Mouse (Mus musculus) liver, embryonic 16.5 days (tissue): ENCODE results near the gene Cfdp1. TPM values are rescaled to one million over a fixed set of nuclear protein-coding genes. Genes with fewer than 3 reads are reported as not detected.

Experiments used
- ATAC-seq: fragments of 200-750 bp; cut with Nextera tagmentation; 2 replicates; pipeline ENCODE4 v1.8.0; 2017; ENCODE audit warnings: low read depth, mild to moderate bottlenecking, moderate number of reproducible peaks, moderate library complexity
- H3K27ac ChIP-seq: fragments of 300-500 bp; sonication (generic); 2 replicates; pipeline ENCODE4 v1.5.1; 2014; ENCODE audit warnings: mild to moderate bottlenecking, low read length
- H3K27me3 ChIP-seq: fragments of 300-500 bp; sonication (generic); 2 replicates; pipeline ENCODE4 v1.6.1; 2014; ENCODE audit warnings: low read depth, low read length, mixed read lengths; ENCODE audit not compliant: control insufficient read depth, insufficient read depth
- H3K36me3 ChIP-seq: fragments of 300-500 bp; sonication (generic); 2 replicates; pipeline ENCODE4 v1.6.1; 2014; ENCODE audit warnings: mild to moderate bottlenecking; ENCODE audit not compliant: control insufficient read depth, insufficient read depth
- H3K4me1 ChIP-seq: fragments of 300-500 bp; sonication (generic); 2 replicates; pipeline ENCODE4 v1.6.1; 2014; ENCODE audit warnings: low read depth, low read length, mixed read lengths; ENCODE audit not compliant: control insufficient read depth
- H3K4me2 ChIP-seq: fragments of 300-500 bp; sonication (generic); 2 replicates; pipeline ENCODE4 v1.6.1; 2014; ENCODE audit warnings: low read depth, low read length, mixed read lengths
- H3K4me3 ChIP-seq: fragments of 300-500 bp; sonication (generic); 2 replicates; pipeline ENCODE4 v1.5.1; 2014; ENCODE audit warnings: low read depth, mild to moderate bottlenecking, low read length
- H3K9ac ChIP-seq: fragments of 300-500 bp; sonication (generic); 2 replicates; pipeline ENCODE4 v1.6.1; 2014; ENCODE audit warnings: low read depth, low read length
- H3K9me3 ChIP-seq: fragments of 300-500 bp; sonication (generic); replicated peaks from 2 replicates; pipeline ENCODE4 v1.6.1; 2016; ENCODE audit warnings: low read length; ENCODE audit not compliant: control insufficient read depth
- WGBS: fragments of 180-500 bp; shearing (Covaris S2); extraction: QIAGEN DNeasy Blood & Tissue Kit; methylation state at CpG from one replicate; pipeline ENCODE4 v1.1.7; 2014; ENCODE audit not compliant: insufficient replicate concordance; 5-methylcytosine and 5-hydroxymethylcytosine counted together
- polyA plus RNA-seq: library from polyadenylated mRNA; unstranded; fragments of >200 nt; fragmentation: Nextera tagmentation; extraction: Ambion mirVana; gene quantifications from 2 replicates; pipeline ENCODE4 v1.2.1, GENCODE M21; 2015

The Cfdp1 gene
- polyA plus RNA-seq, 1 experiment from 2014 or later, result 63.2 TPM

DNA sequence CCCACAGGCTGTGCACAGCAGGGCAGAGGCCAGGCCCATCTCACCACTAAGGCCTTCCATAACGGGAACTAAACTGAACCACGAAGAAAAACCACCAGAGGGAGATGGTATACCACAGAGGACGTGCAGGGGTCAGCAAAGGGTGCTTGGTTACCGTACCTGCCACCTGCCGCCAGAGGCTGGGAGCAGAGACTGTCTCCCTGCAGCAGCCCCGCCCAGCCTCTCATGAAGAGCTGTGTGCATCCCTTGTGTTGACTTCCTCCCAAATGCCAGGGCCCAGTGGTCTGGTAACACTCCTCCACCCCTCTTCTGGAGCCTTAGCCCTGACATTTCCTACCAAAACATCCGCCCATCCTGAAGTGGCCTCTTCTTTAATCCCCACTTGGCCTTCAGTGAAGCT is 114.5 kb downstream of the Cfdp1 start:
- no peaks in the 10 kb centered on the region for H3K9me3 ChIP-seq
- H3K9ac ChIP-seq, result no peak overlapping the region
- no peak overlapping the region for H3K4me2 ChIP-seq
- 25% methylated on average over 7 of the region's 7 CpGs for WGBS
- ATAC-seq, result no peak
- H3K27ac ChIP-seq, result no peak overlapping the region
- peaks cover 53% of the 10 kb centered on the region for H3K27me3 ChIP-seq
- no peaks in the 10 kb centered on the region for H3K36me3 ChIP-seq
- H3K4me1 ChIP-seq, result peaks cover 12% of the 10 kb centered on the region
- no peak overlapping the region for H3K4me3 ChIP-seq

DNA sequence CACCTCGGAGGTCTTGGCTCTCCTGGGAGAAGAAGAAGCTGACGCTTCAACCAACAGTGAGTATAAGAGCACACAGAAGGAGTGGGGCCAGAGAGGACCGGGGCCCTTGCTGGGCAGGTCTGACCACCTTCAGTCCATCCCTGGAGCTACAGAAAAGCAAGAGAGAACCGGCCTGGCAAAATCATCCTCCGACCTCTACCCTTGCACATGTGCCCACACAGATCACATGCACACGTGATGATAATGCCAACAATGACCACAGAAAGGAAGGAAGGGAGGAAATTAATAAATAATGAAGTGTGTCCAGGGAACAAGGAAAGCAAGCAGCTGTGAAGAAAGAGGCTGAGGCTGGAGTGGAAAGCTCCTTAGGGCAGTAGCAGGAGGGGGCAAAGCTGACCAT is 115.2 kb downstream of the Cfdp1 start:
- H3K27me3 ChIP-seq, result peaks cover 49% of the 10 kb centered on the region
- ATAC-seq, result no peak
- H3K9ac ChIP-seq, result no peak overlapping the region
- H3K9me3 ChIP-seq, result no peaks in the 10 kb centered on the region
- H3K27ac ChIP-seq, result no peak overlapping the region
- H3K36me3 ChIP-seq, result no peaks in the 10 kb centered on the region
- no peak overlapping the region for H3K4me3 ChIP-seq
- peaks cover 13% of the 10 kb centered on the region for H3K4me1 ChIP-seq
- WGBS, result 49% methylated on average over 6 of the region's 6 CpGs
- H3K4me2 ChIP-seq, result no peak overlapping the region

GRCm38 (mm10) chr8:111736321-111736720 is 117.8 kb downstream of the Cfdp1 start:
- 55% methylated on average over 7 of the region's 7 CpGs for WGBS
- H3K9ac ChIP-seq, result no peak overlapping the region
- peaks cover 43% of the 10 kb centered on the region for H3K27me3 ChIP-seq
- no peak for ATAC-seq
- H3K4me1 ChIP-seq, result peaks cover 18% of the 10 kb centered on the region
- no peak overlapping the region for H3K27ac ChIP-seq
- no peaks in the 10 kb centered on the region for H3K36me3 ChIP-seq
- H3K4me2 ChIP-seq, result no peak overlapping the region
- no peak overlapping the region for H3K4me3 ChIP-seq
- H3K9me3 ChIP-seq, result no peaks in the 10 kb centered on the region

- no peaks in the 10 kb centered on the region for H3K36me3 ChIP-seq
- H3K9me3 ChIP-seq, result no peaks in the 10 kb centered on the region
- WGBS, result 44% methylated on average over 4 of the region's 4 CpGs
- peaks cover 44% of the 10 kb centered on the region for H3K27me3 ChIP-seq
- no peak for ATAC-seq
- H3K4me1 ChIP-seq, result peaks cover 16% of the 10 kb centered on the region
- H3K4me2 ChIP-seq, result no peak overlapping the region
- H3K9ac ChIP-seq, result no peak overlapping the region
- H3K27ac ChIP-seq, result no peak overlapping the region
- no peak overlapping the region for H3K4me3 ChIP-seq
Measured at GRCm38 (mm10) chr8:111735791-111736190, 118.3 kb downstream of the Cfdp1 start.

- WGBS, result 33% methylated on average over 8 of the region's 8 CpGs
- Histone ChIP-seq H3K4me2 (no peak overlapping the region), H3K4me3 (no peak overlapping the region), H3K9ac (no peak overlapping the region), H3K36me3 (no peaks in the 10 kb centered on the region), H3K27ac (no peak overlapping the region), H3K4me1 (peaks cover 14% of the 10 kb centered on the region), H3K27me3 (peaks cover 44% of the 10 kb centered on the region), H3K9me3 (no peaks in the 10 kb centered on the region)
- no peak for ATAC-seq
Measured at GRCm38 (mm10) chr8:111735335-111735761, 118.7 kb downstream of the Cfdp1 start.

DNA sequence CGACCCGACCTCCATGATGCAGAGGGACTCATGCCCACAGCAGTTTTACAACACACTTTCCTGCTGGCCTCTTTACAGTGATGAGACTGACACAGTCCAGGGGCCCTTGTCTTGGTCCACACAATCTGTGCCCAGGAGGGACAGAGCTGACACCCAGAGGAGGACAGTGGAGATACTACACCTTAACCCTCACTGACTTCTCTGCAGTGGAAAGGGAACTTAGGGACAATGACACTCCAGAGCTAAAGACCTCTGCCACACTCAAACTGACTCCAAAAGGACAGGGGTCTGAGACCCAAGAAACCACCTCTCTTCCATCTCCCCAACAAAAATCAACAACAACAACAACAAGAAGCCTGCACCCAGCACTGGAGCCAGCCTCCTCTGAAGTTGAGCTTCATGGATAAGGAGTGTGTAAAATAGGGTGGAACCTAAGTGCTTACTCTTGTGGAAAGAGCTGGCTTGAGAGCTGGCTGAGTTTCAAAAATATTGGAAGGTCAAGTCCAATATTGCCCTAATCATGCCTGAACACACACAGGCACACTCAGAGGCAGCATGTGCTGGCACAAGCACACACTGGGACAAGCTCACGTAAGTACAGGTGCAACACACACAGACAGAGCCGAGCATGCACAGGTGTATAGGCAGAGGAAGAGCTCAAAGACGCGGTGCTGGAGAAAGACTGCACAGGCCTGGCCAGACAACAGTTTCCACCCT is 119.7 kb downstream of the Cfdp1 start:
- no peak overlapping the region for H3K9ac ChIP-seq
- H3K9me3 ChIP-seq, result no peaks in the 10 kb centered on the region
- no peak overlapping the region for H3K27ac ChIP-seq
- 39% methylated on average over 6 of the region's 6 CpGs for WGBS
- no peak overlapping the region for H3K4me3 ChIP-seq
- no peak overlapping the region for H3K4me2 ChIP-seq
- H3K27me3 ChIP-seq, result peaks cover 47% of the 10 kb centered on the region
- no peaks in the 10 kb centered on the region for H3K36me3 ChIP-seq
- no peak for ATAC-seq
- H3K4me1 ChIP-seq, result peaks cover 12% of the 10 kb centered on the region

GRCm38 (mm10) chr8:111733581-111734243 is 120.4 kb downstream of the Cfdp1 start:
- H3K27ac ChIP-seq, result no peak overlapping the region
- peaks cover 16% of the 10 kb centered on the region for H3K4me1 ChIP-seq
- H3K4me2 ChIP-seq, result no peak overlapping the region
- 23% methylated on average over 5 of the region's 5 CpGs for WGBS
- H3K9ac ChIP-seq, result no peak overlapping the region
- H3K4me3 ChIP-seq, result no peak overlapping the region
- no peak for ATAC-seq
- H3K27me3 ChIP-seq, result peaks cover 47% of the 10 kb centered on the region
- no peaks in the 10 kb centered on the region for H3K36me3 ChIP-seq
- H3K9me3 ChIP-seq, result no peaks in the 10 kb centered on the region

DNA sequence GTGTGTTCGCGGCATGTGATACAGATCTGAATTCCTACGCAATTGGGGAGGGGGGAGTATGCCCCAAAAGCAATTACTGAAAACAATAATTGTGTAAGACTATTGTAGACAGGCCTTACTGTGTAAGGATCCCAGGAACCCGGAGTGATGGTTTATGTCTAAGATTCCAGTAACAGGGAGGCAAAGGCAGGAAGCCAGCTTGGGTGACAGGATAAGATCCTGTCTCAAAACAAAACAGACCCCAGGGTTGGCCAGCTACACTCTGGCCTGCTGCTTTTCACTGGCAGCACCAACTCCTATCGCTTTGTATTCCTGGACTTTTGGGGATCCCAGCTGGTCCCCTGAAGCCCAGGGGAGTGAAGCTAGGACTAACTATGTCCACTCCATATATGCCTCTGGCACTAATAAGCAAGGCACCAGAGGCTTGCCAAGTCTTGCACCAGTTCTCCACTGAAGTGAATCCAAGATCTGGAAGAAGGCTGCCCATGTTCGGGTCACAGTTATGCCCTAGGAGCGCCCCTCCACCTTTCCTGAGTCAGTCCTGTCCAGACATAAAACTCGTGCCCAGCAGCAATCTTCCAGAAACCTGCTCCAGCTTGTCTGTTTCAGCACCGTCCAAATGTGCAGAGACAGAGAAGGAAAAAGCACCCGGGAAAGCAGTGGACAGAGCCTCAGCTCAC is 121.5 kb downstream of the Cfdp1 start:
- H3K9me3 ChIP-seq, result no peaks in the 10 kb centered on the region
- 21% methylated on average over 10 of the region's 10 CpGs for WGBS
- H3K4me1 ChIP-seq, result peaks cover 24% of the 10 kb centered on the region
- H3K27ac ChIP-seq, result peak overlapping the region; percentile 41
- no peaks in the 10 kb centered on the region for H3K36me3 ChIP-seq
- peaks cover 43% of the 10 kb centered on the region for H3K27me3 ChIP-seq
- peak overlapping the region; percentile 66 for H3K4me3 ChIP-seq
- H3K4me2 ChIP-seq, result peak overlapping the region; percentile 85
- no peak for ATAC-seq
- peak overlapping the region; percentile 47; the same call in 1 of the 2 replicates for H3K9ac ChIP-seq

DNA sequence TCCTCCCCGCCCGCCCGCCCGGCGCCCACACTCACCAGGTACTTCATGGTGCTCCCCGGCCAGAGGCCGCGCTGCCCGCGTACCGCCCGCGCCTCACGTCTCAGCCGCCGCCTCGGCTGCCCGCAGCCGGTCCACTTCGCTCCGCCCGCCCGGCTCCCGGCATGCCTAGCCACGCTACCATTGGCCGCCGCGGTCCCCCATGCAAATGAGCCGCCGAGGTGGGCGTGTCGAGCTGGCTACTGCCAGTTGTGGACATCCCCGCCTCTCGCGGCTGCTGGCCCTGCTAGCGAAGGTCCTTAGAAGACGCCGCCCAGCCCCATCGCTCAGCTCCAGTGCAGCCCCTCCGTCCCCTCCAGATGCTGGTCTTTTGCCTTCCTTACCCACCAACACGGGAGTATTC is 122.1 kb downstream of the Cfdp1 start:
- 0% methylated on average over 34 of the region's 41 CpGs for WGBS
- H3K9ac ChIP-seq, result peak overlapping the region; percentile 70
- ATAC-seq, result peak; percentile 88
- H3K9me3 ChIP-seq, result no peaks in the 10 kb centered on the region
- peak overlapping the region; percentile 85 for H3K4me2 ChIP-seq
- H3K27ac ChIP-seq, result peak overlapping the region; percentile 41
- peak overlapping the region; percentile 66 for H3K4me3 ChIP-seq
- H3K27me3 ChIP-seq, result peaks cover 43% of the 10 kb centered on the region
- H3K4me1 ChIP-seq, result peaks cover 24% of the 10 kb centered on the region
- H3K36me3 ChIP-seq, result no peaks in the 10 kb centered on the region
